Mouse (Mus musculus) cerebellum, adult 2 months (tissue): ENCODE data around the gene Mtmr3. TPM values are rescaled to one million over a fixed set of nuclear protein-coding genes. Genes with fewer than 3 reads are reported as not detected.

Source experiments
- DNase-seq, 2 experiments: peaks; one replicate each; pipeline ENCODE4 v3.0.0; 2021
- H3K27ac ChIP-seq: fragments of 200-500 bp; 2 replicates; pipeline ENCODE4 v1.5.1; 2012; ENCODE audit warnings: low read length, control low read depth, inconsistent platforms; ENCODE audit not compliant: insufficient read depth
- H3K27me3 ChIP-seq: fragments of 200-500 bp; 2 replicates; pipeline ENCODE4 v1.6.1; 2012; ENCODE audit warnings: inconsistent platforms, mild to moderate bottlenecking, low read length, moderate library complexity; ENCODE audit not compliant: control insufficient read depth, insufficient read depth
- H3K4me1 ChIP-seq: fragments of 200-500 bp; 2 replicates; pipeline ENCODE4 v1.6.1; 2011; ENCODE audit warnings: low read length; ENCODE audit not compliant: control insufficient read depth, insufficient read depth
- H3K4me3 ChIP-seq: fragments of 200-500 bp; replicated peaks from 2 replicates; pipeline ENCODE3; 2011; ENCODE audit warnings: mild to moderate bottlenecking, low read depth, low read length, control low read depth; ENCODE audit not compliant: insufficient read depth
- CTCF ChIP-seq: fragments of 200-500 bp; IDR thresholded peaks from 2 replicates; pipeline ENCODE4 v1.5.1; 2011; ENCODE audit warnings: low read depth, mild to moderate bottlenecking, control low read depth, low read length, moderate library complexity, borderline replicate concordance; ENCODE audit not compliant: insufficient read depth
- POLR2A ChIP-seq: fragments of 200-500 bp; IDR thresholded peaks from 2 replicates; pipeline ENCODE4 v1.6.1; 2011; ENCODE audit warnings: low read length, control low read depth, borderline replicate concordance; ENCODE audit not compliant: insufficient read depth
- WGBS: fragments of 180-500 bp; shearing (Covaris S2); methylation state at CpG from one replicate; pipeline ENCODE4 v1.1.7; 2018; 5-methylcytosine and 5-hydroxymethylcytosine counted together
- polyA plus RNA-seq: library from polyadenylated mRNA; depleted of rRNA; stranded (reverse); fragments of >200 nt; gene quantifications from 2 replicates; pipeline ENCODE4 v1.2.3, GENCODE M21; 2012

The Mtmr3 gene
- polyA plus RNA-seq, 1 experiment: 44.4 TPM

DNA sequence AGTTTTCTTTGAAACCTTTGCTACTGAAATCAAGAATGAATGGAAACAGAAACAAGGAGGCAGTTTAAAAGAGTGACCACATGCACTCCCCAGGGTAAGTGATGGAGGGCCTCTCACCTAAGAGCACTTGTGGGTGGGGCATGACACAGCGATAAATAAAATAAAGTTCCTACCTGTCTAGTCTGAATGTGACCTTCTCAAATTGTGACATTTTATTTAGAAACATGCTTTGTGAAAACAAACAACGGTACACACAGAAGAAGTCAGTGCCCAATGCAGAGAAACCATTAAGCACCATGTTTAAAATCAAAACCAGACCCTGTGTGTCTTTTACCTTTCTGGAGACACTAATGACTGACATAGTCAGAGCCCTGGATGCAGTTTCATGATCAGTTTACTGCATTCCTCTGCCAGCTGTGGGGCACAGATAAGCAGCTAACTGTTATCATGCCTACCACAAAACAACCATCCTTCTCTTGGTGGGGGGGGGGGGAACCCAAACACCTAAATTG lies 51.6 kb downstream of the Mtmr3 start:
- 97% methylated on average over 2 of the region's 2 CpGs for WGBS
- Histone ChIP-seq H3K27me3 (no peaks in the 10 kb centered on the region), H3K4me3 (no peak overlapping the region), H3K4me1 (no peaks in the 10 kb centered on the region), H3K27ac (no peak overlapping the region)
- DNase-seq: no peak
- TF ChIP-seq CTCF: no peak
- TF ChIP-seq POLR2A: no peak

DNA sequence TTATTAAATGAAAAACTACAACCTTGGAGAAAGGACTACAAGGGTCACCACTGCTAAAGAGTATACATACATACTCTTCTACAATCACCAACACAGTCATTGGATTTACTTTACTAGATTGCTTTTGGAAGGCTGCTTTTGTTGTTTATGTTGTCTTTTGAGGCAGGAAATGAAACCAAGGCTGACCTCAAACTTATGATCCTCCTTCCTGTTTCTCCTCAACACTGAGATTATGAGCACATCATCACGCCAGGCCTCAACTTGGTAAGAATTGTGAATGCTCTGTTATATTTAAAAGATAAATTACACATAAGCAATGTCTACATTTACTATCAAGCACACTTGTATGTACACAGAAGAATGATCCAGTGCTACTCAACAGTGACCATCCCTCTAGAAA lies 58.0 kb downstream of the Mtmr3 start:
- DNase-seq: no peak
- TF ChIP-seq CTCF (no peak), POLR2A (no peak)
- Histone ChIP-seq H3K27me3 (no peaks in the 10 kb centered on the region), H3K4me1 (no peaks in the 10 kb centered on the region), H3K4me3 (no peak overlapping the region), H3K27ac (no peak overlapping the region)
- 93% methylated on average over 1 of the region's 1 CpGs for WGBS

DNA sequence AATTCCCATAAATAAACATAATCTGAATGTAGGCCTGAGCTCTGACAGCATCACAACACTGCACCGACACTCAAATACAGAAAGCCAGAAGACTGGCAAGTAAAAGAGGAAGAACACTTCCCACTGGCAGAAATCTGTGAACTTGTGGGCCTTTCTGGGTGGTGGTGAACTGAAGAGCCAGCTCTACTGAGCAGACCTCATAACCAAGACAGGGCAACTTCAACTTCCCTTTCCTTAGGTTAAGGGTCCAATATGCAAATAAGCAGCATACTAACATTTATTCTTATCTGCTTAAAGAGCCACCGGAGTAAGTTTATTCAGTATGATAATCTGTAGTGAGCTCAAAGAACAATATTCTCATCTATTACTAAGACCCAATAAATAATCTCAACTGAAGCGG lies 67.5 kb downstream of the Mtmr3 start:
- no peaks in the 10 kb centered on the region for H3K27me3 ChIP-seq
- DNase-seq: no peak
- no peak overlapping the region for H3K27ac ChIP-seq
- TF ChIP-seq CTCF (no peak), POLR2A (no peak)
- WGBS: 92% methylated on average over 3 of the region's 3 CpGs
- H3K4me1 ChIP-seq: no peaks in the 10 kb centered on the region
- no peak overlapping the region for H3K4me3 ChIP-seq

DNA sequence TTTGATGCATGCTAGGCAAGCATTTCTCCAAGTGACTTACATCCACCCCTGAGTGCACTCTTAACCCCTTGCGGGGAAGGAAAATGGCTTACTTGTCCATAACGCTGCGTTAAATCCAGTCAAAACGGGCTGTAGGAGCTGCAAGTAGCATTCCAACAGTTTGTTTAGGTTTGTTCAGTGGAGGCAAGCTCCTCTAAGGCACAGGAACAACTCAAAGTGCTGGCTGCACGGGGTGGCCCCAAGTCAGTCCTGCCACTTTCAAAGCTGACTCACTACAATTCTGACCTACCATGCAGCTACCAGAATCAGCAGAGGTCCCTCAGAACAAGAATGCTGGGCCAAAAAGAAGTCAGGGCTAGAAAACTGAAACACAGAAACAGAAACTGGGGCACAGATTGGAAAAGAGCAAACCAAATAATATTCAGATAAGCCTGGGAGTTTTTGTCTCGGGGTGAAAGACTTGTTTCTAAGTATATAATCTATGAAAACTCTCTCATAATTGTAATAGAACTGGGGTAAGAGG lies 72.5 kb downstream of the Mtmr3 start:
- DNase-seq: no peak
- 88% methylated on average over 6 of the region's 6 CpGs for WGBS
- no peaks in the 10 kb centered on the region for H3K27me3 ChIP-seq
- no peak overlapping the region for H3K4me3 ChIP-seq
- no peaks in the 10 kb centered on the region for H3K4me1 ChIP-seq
- no peak for TF ChIP-seq CTCF
- TF ChIP-seq POLR2A: no peak
- no peak overlapping the region for H3K27ac ChIP-seq

DNA sequence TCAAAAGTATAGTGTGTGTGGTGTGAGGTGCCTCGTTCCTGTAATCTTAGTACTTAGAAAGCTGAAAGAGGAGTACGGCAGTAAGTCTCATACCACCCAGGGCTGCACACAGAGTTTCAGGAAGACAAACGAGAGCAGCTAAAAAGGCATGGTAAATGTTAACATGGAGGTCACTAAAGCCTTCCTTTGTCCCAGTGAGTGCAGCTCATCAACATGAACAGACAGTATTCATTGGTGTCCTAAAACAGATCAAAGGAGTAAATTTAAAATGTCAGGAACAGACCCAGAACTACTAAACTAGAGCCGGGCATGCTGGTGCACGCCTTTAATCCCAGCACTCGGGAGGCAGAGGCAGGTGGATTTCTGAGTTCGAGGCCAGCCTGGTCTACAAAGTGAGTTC lies 75.7 kb downstream of the Mtmr3 start:
- 74% methylated on average over 7 of the region's 7 CpGs for WGBS
- Histone ChIP-seq H3K4me1 (no peaks in the 10 kb centered on the region), H3K27me3 (no peaks in the 10 kb centered on the region), H3K4me3 (no peak overlapping the region), H3K27ac (no peak overlapping the region)
- DNase-seq: no peak
- no peak for TF ChIP-seq POLR2A
- no peak for TF ChIP-seq CTCF

DNA sequence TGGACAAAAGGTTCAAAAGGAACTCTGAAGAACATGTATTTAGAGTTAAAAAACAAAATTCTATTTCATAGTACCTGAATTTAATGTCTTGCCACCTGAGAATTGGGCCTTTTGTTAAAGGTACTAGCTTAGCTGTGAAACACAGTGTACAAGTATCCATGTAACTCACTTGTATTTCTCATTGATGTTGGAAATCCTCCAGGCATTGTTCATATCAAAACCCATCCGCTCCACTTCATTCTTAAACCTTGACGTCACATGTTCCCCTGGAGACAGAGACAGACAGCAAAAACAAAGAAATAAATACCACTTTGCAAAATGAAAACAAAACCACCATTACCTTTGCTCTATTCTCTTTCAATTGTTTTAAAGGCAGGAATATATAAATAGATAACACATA lies 87.2 kb downstream of the Mtmr3 start:
- Histone ChIP-seq H3K27ac (no peak overlapping the region), H3K4me3 (no peak overlapping the region), H3K27me3 (no peaks in the 10 kb centered on the region), H3K4me1 (no peaks in the 10 kb centered on the region)
- TF ChIP-seq POLR2A: no peak
- TF ChIP-seq CTCF: no peak
- 48% methylated on average over 2 of the region's 2 CpGs for WGBS
- DNase-seq: no peak

DNA sequence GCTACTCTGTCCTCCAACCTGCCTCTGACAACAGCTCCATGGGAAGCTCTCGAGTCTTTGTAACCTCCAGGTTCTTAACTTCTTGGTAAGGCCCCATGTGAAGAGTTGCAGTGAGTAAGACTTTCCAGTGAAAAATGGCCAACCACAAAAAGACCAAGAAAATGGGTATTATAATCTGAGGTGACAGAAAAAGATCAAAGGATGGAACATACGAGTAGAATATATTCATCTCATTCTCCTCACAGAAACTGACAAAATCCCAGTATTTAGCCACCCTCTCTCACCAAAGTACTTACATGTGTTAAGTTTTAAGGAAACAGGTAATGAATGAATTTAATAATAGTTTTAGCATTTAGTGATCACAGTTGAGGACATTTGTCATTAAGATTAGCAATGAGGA lies 88.2 kb downstream of the Mtmr3 start:
- Histone ChIP-seq H3K27me3 (no peaks in the 10 kb centered on the region), H3K4me1 (no peaks in the 10 kb centered on the region), H3K4me3 (no peak overlapping the region), H3K27ac (no peak overlapping the region)
- DNase-seq: no peak
- WGBS: 90% methylated on average over 2 of the region's 2 CpGs
- TF ChIP-seq POLR2A (no peak), CTCF (no peak)

DNA sequence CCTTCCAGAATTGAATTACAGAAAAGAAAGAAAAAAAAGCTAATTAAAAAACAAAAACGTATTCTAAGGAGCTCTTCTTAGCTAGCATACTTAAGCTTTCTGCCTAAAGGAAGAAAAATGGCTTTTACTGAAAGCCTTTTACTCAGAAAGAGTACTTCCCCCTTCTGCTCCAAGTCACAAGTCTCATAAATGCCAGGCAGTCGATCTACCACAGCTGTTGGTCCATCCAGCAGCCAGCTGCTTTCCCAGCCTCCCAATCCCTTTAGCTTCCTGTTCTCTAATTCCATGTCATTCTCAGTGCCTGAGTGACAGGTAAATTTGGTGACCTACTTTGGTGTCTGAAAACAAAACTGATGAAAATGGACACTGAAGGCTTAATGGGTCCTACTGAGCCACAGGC lies 92.5 kb downstream of the Mtmr3 start:
- Histone ChIP-seq H3K27ac (no peak overlapping the region), H3K4me1 (no peaks in the 10 kb centered on the region), H3K4me3 (no peak overlapping the region), H3K27me3 (no peaks in the 10 kb centered on the region)
- no peak for TF ChIP-seq CTCF
- TF ChIP-seq POLR2A: no peak
- DNase-seq: no peak
- WGBS: 64% methylated on average over 2 of the region's 2 CpGs
